Mouse (Mus musculus) embryo, embryonic 11 days (tissue): ENCODE data around the gene Wfdc3.
A peak's percentile ranks its signal among the peaks of the same experiment; 100 is the strongest.

Experiments
- DNase-seq: peaks from one replicate; pipeline ENCODE4 v3.0.0-alpha.2; 2015

Wfdc3 gene

DNA sequence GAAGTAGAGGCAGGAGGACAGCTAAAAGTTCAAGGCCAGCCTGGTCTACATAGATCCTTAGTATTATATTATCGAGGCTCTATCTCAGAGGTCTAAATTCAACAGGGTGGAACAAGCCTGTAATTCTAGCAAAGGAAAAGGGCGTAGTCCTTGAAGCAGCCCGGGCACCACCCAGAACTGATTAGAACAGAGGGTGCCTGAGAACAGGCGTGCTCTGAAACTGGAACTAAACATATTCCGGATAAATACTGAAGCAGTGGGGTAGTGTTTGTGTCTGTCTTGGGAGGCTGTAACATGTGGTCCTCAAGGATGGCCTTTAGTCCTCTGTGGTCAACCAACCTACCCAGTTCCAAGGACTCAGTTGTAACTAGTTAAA, 28.2 kb upstream of the Wfdc3 start:
- no peak for DNase-seq

DNA sequence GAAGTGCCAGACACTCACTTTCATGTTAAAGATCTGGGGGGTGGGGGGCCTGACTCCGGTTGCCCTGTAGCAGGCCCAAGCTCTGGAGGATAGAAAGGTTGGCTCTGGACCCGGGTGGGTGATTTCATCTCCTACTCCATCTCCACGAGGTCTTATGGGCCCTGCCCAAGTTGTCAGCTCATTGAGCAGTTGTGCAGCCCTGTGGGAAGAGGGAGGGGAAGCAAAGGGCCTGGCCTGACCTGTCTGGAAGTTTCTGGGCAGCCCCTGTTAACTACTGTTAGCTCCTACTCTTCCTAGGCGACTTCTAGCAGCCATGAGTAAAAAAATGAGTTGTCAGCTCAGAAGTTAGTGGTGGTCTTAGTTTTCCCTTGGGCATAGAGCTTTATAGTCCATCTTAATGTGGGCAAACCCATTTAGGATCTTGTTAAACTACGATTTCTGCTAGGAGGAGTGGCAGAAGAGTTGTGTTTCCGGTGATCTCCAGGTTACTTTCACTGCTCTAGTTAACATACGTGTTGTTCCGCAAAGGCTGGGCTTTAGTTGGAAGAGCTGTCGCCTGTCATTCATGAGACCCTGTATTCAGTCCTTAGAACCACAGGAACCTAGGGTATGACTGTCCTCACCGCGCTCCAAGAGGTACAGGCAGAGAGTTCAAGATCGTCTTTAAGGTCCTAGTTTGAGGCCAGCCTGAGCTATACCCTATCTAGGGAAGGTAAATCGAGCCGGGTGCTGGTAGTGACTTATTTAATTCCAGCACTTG, 27.7 kb upstream of the Wfdc3 start:
- no peak for DNase-seq

DNA sequence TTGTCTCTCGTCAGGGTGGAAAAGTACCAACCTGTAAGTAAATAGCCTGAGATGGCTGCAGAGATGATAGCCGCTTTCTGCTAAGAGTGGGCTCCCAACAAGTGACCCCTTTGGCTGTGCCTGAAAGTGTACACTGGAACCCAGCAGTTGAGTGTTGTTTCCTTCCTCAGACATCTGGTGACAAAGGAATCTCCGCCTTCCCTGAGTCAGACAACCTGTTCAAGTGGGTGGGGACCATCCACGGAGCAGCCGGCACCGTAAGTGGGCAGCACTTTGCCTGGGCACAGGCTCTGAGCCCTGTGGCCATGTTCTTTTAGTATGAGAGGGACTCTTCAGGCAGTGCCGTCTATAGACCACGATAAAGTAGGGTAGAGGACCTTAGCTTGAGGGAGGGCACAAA, 25.4 kb upstream of the Wfdc3 start:
- no peak for DNase-seq

DNA sequence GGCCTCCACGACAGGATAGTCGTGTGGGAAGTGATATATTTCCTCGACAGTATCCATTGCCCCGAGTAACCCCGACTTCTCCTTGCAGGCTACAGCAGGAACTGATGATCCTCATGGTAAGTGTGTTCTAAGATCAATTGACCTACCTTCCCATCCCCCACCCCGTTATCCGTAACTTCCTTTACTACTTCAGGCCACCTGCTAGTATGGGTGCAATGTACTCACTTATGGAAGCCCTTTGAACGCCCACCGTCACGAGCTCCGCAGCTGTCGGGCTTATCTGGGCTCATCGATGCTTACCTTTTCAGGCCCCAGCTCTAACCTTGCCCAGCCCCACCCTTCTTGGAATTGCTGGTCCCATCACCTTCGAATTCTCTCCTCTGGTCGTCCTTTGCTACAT, 24.5 kb upstream of the Wfdc3 start:
- no peak for DNase-seq

DNA sequence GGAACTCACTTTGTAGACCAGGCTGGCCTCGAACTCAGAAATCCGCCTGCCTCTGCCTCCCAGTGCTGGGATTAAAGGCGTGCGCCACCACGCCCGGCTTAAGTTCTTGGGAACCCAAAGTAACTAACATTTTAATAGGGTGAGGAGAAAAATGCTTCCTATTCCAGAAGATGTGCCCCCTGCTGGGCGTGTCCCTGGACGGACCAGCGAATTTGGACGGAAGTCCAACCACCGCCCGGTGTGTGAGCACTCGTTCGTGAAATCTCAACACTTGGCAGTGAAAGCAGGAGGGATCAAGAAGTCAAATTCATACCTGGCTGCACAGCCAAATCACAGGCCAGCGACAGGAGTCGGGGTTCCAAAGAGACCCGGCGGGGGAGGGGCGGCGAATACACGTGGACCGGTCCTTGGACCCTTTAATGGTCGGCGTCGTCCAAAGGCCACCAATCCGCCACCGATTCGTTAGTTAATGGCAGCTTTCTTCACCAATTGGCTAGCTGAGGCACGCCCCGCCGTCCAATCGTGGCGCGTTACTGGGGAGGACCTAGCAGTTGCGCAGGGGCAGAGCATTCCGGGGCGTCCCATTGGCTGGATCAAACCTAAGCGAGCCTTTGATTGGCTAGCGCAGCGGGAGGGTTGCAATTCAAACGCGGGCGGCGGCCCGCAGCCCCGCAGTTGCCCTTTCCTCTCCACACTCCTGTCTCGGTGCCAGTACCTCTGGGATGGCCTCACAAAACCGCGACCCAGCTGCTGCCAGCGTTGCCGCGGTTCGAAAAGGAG, 23.7 kb upstream of the Wfdc3 start, which contains the start of gene Ube2c:
Gene Ube2c, plus strand, starts transcription at position 641 of the 780 bp plus-strand sequence.
- peak; percentile 99 for DNase-seq

DNA sequence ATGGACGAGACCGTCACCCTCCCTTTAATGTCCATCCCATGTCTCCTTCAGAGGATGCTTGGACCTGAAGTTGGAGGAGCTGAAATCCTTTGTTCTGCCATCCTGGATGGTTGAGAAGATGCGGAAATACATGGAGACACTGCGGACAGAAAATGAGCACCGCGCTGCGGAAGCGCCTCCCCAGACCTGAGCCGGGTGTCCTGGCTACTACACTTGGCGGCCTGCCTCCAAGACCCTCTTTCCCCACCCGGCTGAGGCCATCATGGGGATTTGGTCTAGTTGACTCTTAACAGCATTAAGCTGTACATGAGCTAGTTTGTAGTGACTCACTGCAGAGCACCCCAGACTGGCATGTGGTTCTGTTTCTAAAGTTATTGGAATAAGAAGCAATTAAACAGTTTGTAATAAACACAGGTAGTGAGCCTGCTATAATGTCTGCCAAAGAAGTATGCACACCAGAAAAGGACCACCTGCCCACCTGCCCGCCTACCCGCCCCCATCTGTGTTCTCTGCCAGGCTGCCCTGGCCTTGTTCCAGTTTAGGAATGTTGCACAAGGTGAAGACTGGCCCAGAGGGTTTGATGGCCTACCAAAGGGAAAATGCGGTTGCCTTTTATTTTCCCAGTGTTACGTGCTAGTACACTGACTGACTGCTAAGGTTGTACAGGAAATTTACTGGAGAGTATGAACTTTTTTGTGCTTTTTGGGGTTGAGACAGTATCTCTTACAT, 22.2 kb upstream of the Wfdc3 start:
- no peak for DNase-seq

DNA sequence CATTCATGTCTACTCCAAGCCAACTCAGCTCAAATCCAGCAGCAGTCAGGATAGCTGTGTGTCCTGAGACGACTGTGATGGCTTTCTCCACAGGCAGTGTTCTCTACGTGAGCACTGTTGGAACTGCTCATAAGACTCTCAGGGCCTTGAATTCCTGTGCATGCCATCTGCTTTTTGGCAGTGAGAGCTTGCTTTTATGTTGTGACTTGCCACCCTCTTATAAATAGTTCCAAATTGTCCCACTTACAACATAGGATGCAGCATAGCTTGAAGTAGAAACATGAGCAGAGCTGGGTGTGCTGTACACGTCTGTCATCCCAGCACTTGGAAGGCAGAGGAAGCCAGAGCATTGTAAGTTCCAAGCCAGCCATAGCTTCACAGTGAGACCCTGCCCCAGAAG, 20.1 kb upstream of the Wfdc3 start:
- no peak for DNase-seq

DNA sequence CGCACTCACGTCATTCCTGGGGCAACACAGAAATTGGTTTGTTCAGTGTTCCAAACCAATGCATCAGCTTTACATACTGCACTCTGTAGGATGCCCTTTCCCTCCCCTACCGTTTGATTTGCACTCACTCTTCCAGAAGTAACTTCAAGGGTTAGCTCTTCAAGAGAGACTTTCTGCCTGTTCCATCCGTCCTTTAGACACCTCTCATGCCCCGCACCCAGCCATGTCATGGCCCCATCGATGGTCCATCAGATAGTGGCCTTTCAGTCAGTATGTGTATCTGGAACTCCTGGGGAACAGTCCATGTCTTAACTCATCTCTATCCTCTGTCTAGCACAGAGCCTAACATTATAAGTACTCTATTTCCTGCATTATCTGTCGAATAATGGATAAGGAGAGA, 16.9 kb upstream of the Wfdc3 start:
- no peak for DNase-seq

DNA sequence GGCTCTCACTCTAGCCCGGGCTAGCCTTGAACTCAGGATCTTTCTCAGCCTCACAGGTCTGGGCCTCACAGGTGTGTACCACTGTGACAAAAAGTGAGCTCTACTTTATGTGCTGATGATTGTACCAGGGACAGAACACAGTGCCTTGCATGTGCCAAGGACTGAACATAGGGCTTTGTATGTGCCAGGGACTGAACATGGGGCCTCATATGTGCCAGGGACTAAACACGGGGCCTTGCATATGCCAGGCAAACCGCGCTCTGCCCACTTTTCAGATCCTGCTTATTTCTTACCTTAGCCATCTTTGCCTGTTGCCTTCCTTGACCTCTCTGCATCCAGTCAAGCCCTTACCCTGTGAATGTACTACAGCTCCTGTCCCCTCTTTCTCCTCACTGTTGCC, 16.2 kb upstream of the Wfdc3 start:
- no peak for DNase-seq

DNA sequence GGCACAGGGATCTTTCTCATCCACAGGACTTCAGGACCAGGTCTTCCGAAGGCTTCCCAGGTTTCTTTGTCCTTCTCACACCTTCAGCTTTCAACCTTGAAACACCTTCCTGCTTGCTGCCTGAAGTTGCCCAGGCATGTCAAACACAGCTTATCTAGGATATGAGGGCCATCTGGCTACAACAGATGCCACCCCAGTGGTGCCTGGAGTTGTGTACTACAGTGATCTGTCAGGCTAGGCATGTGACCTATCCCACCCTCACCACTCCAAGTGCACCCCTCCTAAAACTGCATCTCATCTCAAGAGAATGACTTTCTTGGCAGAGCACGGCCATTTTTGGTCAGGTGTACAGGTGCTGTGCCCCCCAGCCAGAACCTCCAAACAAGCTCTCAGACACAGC, 15.8 kb upstream of the Wfdc3 start:
- DNase-seq: no peak

DNA sequence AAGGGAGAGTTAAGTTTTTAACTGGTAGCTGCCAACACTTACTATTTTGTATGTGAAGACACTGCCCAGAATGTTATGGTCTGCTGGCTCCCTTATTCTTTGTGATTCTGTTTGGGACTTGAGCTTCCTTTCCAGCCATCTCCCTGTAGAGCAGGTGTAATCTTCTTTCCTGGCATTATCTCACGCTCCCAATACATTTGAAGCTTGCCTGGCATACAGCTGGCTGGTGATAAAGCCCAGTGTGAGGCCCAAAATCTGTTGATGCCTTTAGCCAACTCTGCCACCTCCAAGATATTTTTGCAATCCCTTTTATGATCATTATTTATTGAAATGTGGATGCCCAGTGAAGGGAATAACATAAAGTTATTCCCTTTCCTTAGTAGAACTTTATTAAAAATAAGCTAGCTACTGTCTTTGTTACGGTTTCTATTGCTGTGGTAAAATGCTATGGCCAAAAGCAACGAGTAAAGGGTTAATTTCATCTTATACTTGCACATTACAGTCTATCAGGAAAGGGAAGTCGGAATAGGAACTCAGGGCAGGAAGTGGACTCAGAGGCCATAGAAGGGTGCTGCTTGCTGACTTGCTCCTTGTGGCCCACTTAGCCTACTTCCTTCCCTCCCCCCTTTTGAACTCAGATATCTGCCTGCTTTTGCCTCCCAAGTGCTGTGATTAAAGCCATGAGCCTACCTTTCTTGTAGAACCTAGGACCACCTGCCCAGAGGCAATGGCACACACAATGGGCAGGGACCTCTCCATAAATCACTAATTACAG, 14.5 kb upstream of the Wfdc3 start:
- no peak for DNase-seq

DNA sequence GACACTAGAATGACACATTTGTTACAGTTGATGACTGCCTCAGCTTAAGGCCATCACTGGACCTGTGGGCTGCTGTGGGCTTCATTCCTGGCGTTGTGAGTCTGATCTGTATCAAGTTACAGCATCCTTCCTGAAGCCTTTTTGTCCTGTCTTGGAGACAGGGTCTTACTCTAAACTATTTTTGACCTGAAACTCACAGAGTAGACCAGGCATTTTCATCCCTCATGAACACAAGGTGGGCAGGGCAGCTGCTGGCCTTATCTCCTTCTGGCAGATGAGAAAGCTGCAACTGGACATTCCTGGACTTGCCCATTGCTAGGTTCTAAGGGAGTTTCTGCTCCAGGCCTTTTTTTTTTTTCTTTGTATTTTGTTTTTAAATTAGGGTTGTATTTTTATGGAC, 13.0 kb upstream of the Wfdc3 start:
- DNase-seq: no peak

DNA sequence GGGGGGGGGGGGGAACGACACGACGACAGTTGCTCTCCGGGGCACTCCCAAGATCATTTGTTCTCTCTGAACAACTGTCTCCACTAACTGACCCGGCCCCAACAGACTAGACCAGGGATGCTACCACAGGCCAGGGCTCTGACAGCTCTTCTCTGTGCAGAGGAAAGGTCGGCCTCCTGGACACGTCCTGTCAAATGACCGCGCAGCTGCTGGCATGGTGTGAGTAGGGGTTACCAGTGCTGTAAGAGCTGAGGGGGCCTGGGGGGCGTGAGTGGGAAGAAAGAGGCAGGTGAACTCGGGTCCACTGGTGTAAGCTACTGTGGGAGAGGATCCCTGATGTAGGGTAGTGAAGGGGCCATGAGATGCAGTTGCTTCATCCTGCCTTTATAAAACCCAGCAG, 12.1 kb upstream of the Wfdc3 start:
- no peak for DNase-seq

DNA sequence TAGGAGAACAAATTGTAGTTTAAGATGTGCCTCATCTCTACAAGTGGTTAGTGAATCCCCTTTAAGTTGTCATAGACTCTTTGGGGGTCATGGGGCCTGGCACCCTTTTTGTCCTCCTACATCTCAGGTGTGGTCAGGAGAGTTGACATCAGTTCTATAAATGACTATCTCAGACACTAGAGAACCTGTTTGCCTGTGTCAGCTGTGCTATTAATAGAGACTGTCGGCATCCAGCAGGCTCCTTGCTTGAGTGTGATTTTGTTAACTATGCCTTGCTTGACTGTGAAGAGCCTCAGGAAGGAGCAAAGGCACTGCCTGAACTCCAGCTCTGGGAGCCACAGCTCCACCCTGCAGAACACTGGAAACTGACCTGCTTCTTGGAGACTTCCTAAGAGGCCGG, 9.1 kb upstream of the Wfdc3 start:
- no peak for DNase-seq

DNA sequence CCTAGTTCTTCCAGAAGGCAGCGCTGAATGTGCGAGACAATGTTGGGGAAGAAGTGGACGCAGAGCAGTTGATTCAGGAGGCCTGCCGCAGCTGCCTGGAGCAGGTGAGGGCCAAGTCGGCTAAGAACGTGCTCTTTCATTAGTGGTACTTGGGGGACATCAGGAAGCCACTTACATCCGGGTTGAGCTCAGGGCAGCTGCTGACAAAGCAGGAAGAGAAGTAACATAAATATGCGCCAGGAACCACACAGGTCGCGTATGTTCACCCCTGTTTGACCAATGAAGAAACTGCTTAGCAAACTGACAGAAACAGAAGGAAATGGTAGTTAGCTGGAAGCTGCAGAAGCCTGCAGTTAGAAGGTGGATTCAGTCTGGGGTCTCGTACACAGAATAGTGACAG, 8.4 kb upstream of the Wfdc3 start:
- DNase-seq: no peak

DNA sequence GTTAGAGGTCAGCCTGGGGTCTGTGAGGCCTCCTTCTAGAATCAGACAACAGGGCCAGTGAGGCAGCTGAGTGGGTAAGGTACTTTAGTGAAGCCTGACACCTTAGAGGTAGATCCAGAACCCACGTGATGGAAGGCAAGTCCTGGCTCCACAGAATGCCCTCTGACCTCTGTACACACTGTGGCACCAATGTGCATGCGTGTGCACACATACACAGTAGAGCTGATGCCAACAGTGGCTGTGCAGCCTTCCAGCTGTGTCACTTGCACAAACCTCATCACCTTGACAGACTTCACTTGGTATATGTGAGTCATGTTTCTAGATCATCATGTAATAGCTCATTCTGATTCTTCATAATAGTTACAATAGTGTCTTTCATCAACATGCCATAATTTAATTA, 6.7 kb upstream of the Wfdc3 start:
- DNase-seq: no peak

DNA sequence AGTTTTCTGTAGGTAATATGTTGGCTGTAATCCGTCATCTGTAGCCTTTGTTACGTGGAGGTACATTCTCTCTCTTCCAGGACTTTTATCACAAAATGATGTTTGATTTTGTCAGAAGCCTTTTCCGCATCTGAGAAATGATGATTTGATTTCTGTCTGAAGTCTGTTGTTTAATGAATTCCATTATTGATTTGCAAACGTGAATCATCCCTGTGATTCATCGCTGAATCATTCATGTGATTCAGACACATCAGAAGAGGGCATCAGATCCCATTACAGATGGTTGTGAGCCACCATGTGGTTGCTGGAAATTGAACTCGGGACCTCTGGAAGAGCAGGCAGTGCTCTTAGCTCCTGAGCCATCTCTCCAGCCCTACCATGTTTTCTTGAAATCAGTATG, 3.3 kb upstream of the Wfdc3 start:
- no peak for DNase-seq

DNA sequence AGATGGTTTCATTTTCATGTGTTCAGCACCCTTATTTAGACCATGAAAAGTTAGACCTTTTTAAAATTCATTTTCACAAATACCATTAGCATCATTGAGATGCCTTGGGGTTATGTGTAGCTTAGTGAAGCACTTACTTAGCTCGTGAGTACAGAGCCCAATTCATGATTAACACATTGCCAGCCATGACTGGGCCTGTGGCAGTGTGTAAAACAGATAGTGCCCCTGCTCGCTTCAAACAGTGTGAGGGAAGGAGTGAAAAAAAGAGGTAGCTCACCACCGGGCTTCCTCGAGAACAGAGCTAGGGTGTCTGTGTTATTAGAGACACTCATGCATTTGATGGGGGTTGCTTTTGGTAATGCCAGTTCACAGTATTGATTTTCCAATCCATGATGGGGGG, 2.5 kb upstream of the Wfdc3 start:
- DNase-seq: no peak

DNA sequence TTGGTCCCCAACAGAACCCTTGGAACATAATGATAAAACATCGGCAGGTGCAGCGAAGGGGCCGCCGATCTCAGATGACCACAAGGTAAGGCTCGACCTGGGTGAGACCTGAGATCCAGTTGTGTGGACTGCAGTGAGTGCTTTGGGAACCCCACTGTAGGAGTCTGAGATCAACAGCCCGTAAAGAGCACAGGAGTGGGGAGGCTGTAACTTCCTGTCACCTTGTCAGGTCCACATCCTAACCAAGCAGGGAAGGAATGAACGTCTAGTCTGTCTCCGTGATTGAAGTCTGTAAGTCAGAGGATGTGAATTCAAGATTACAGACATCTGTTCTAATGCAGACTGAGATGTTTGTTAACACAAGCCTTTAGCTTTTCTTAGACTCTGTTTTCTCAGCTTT, 962 bp upstream of the Wfdc3 start:
- no peak for DNase-seq

DNA sequence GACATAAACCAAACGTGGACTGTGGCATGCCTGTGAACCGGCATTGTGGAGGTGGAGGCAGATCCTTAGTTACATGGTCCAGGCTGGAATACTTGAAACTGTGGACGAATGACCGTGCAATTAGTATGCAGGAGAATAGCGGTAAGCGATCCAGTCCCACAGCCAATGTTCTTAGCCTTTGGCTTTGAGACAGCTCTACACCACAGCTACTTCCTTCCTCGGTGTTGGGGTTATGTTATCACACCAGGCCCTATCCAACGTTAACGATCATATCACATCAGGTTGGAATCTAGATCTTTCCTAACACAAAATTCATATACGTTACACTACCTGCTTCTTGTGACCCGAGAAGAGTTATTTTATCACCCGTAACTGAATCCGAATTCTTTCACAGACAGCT, 744 bp downstream of the Wfdc3 start:
- DNase-seq: no peak

DNA sequence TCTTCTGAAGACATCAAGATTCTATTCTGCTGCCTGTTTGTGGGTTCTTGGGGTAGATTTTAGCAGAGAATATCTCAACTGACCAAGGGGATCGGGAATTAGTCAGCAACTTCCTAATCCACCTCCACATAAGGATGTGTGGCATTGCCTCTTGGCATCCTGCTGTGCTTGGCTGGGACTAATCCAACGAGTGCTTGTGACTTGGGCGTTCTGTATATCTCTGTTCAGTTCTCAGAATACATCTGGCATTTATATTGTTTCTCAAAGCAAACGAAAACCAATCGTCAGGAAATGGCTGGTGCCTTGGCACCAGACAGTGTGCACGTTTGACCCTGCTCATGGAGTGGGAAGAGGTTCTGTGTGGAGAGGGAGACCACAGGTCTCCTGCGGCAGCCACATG, 5.9 kb downstream of the Wfdc3 start:
- DNase-seq: no peak

DNA sequence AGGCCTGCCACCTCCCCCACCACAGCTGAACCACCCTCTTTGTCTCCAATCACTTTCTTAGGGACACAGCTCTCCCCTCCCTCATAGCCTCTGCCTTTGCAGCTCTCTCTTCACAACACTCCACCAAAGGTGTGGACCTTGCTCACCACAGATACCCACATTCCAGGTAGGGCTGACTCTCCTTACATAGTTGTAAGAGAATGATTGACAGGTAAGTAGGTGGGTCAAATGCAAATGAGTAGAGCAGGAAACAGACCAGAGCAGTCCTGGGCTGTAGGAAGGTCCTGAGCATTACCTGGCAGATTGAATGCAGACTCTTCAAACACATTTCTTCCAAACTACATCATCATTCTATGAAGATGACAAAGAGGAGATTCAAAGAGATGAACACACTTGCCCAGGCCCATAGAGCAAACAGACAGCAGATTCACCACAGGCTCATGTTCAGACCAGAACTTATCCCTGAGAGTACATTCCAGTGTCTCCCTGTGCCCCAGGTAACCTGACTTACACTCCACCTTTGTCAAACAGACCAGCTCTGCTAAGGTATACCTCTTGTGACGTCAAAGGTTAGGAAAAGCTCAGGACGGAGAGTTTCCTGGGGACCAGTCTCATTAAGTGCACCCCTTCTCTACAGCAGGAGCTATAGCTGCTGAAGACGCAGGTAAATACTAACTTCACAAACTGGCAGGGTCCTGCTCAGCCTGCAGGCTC, 8.2 kb downstream of the Wfdc3 start:
- DNase-seq: no peak

DNA sequence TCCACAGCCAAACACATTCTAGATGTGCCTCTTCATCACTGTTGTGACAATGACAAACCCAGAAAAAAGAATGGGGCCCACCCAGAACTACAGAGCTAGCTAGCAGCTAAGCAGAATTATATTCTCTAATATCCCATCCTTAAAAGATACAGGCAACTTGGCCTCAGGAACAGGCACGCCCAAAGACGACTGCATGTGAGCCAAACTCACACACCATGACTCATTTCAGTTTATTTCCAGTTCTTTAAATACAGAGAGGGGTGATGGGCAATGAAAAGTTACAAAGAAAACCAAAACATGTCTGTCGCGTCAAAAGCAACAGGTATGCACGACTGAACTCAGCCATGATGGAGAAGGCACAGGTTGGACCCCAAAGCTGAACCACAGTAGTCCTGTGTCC, 10.3 kb downstream of the Wfdc3 start:
- no peak for DNase-seq
